Mouse (Mus musculus): ENCODE results near the gene Sept3. TPM values are rescaled to one million over a fixed set of nuclear protein-coding genes. Genes with fewer than 3 reads are reported as not detected.
"Not testable (repeated sequence)": the region's sequence is repeated elsewhere in the genome, so short reads cannot be mapped to it uniquely, and the experiment has no call there.

Gene Sept3
- polyA plus RNA-seq, 1 experiment from 2014 or later: 2.1 TPM

GRCm38 (mm10) chr15:82232651-82233050 lies 42.0 kb upstream of the Sept3 start:
- Histone ChIP-seq H3K4me2 (replicated peaks; ENCODE audit: low read depth) (no peak overlapping the region), H3K9me3 (ENCODE audit: control insufficient read depth, low read length) (no peaks in the 10 kb centered on the region), H3K4me1 (replicated peaks; ENCODE audit: control insufficient read depth, insufficient read depth) (no peaks in the 10 kb centered on the region), H3K27me3 (ENCODE audit: control insufficient read depth, insufficient read depth, low read length) (no peaks in the 10 kb centered on the region), H3K27ac (replicated peaks) (no peak overlapping the region), H3K36me3 (ENCODE audit: control insufficient read depth, insufficient read depth, low read length) (no peaks in the 10 kb centered on the region), H3K4me3 (ENCODE audit: low read depth, low read length) (no peak overlapping the region), H3K9ac (ENCODE audit: low read length) (no peak overlapping the region)
- TF ChIP-seq EP300 (optimal IDR thresholded peaks at IDR 0.05): no peak
- no peak for TF ChIP-seq CTCF (IDR thresholded peaks at IDR 0.05; ENCODE audit: low read depth)
- 78% methylated on average over 4 of the region's 4 CpGs for WGBS
- no peak for DNase-seq (ENCODE audit: low spot score)
- ATAC-seq (ENCODE audit: low FRiP score, low TSS enrichment): no peak

GRCm38 (mm10) chr15:82235661-82236060 lies 39.0 kb upstream of the Sept3 start:
- DNase-seq (ENCODE audit: low spot score) (peak; percentile 46), ATAC-seq (ENCODE audit: low FRiP score, low TSS enrichment) (peak; percentile 34; the same call in 1 of the 2 replicates)
- H3K27me3 ChIP-seq (ENCODE audit: control insufficient read depth, insufficient read depth, low read length): no peaks in the 10 kb centered on the region
- H3K4me2 ChIP-seq (replicated peaks; ENCODE audit: low read depth): no peak overlapping the region
- no peaks in the 10 kb centered on the region for H3K36me3 ChIP-seq (ENCODE audit: control insufficient read depth, insufficient read depth, low read length)
- H3K27ac ChIP-seq (replicated peaks): no peak overlapping the region
- H3K9me3 ChIP-seq (ENCODE audit: control insufficient read depth, low read length): no peaks in the 10 kb centered on the region
- no peak overlapping the region for H3K9ac ChIP-seq (ENCODE audit: low read length)
- TF ChIP-seq EP300 (optimal IDR thresholded peaks at IDR 0.05): no peak
- TF ChIP-seq CTCF (IDR thresholded peaks at IDR 0.05; ENCODE audit: low read depth): no peak
- 60% methylated on average over 10 of the region's 10 CpGs for WGBS
- H3K4me1 ChIP-seq (replicated peaks; ENCODE audit: control insufficient read depth, insufficient read depth): no peaks in the 10 kb centered on the region
- no peak overlapping the region for H3K4me3 ChIP-seq (ENCODE audit: low read depth, low read length)

GRCm38 (mm10) chr15:82236565-82236964 lies 38.1 kb upstream of the Sept3 start:
- 20% methylated on average over 5 of the region's 5 CpGs for WGBS
- ATAC-seq (ENCODE audit: low FRiP score, low TSS enrichment) (peak; percentile 76), DNase-seq (ENCODE audit: low spot score) (peak; percentile 87)
- TF ChIP-seq CTCF (IDR thresholded peaks at IDR 0.05; ENCODE audit: low read depth) (peak; percentile 99), EP300 (optimal IDR thresholded peaks at IDR 0.05) (no peak)
- no peak overlapping the region for H3K4me2 ChIP-seq (replicated peaks; ENCODE audit: low read depth)
- H3K27me3 ChIP-seq (ENCODE audit: control insufficient read depth, insufficient read depth, low read length): no peaks in the 10 kb centered on the region
- no peak overlapping the region for H3K9ac ChIP-seq (ENCODE audit: low read length)
- H3K4me1 ChIP-seq (replicated peaks; ENCODE audit: control insufficient read depth, insufficient read depth): no peaks in the 10 kb centered on the region
- H3K36me3 ChIP-seq (ENCODE audit: control insufficient read depth, insufficient read depth, low read length): no peaks in the 10 kb centered on the region
- H3K4me3 ChIP-seq (ENCODE audit: low read depth, low read length): no peak overlapping the region
- H3K27ac ChIP-seq (replicated peaks): no peak overlapping the region
- H3K9me3 ChIP-seq (ENCODE audit: control insufficient read depth, low read length): no peaks in the 10 kb centered on the region

GRCm38 (mm10) chr15:82243311-82243710 lies 31.4 kb upstream of the Sept3 start:
- Histone ChIP-seq H3K27ac (replicated peaks) (no peak overlapping the region), H3K27me3 (ENCODE audit: control insufficient read depth, insufficient read depth, low read length) (no peaks in the 10 kb centered on the region), H3K9me3 (ENCODE audit: control insufficient read depth, low read length) (no peaks in the 10 kb centered on the region), H3K4me2 (replicated peaks; ENCODE audit: low read depth) (peak overlapping the region; percentile 95), H3K4me1 (replicated peaks; ENCODE audit: control insufficient read depth, insufficient read depth) (no peaks in the 10 kb centered on the region), H3K4me3 (ENCODE audit: low read depth, low read length) (peak overlapping the region; percentile 70), H3K36me3 (ENCODE audit: control insufficient read depth, insufficient read depth, low read length) (no peaks in the 10 kb centered on the region), H3K9ac (ENCODE audit: low read length) (peak overlapping the region; percentile 55; the same call in 1 of the 2 replicates)
- 64% methylated on average over 3 of the region's 3 CpGs for WGBS
- no peak for DNase-seq (ENCODE audit: low spot score)
- TF ChIP-seq CTCF (IDR thresholded peaks at IDR 0.05; ENCODE audit: low read depth): no peak
- TF ChIP-seq EP300 (optimal IDR thresholded peaks at IDR 0.05): no peak
- ATAC-seq (ENCODE audit: low FRiP score, low TSS enrichment): no peak

- TF ChIP-seq CTCF (IDR thresholded peaks at IDR 0.05; ENCODE audit: low read depth): no peak
- no peak for TF ChIP-seq EP300 (optimal IDR thresholded peaks at IDR 0.05)
- WGBS: 3% methylated on average over 12 of the region's 12 CpGs
- no peaks in the 10 kb centered on the region for H3K36me3 ChIP-seq (ENCODE audit: control insufficient read depth, insufficient read depth, low read length)
- H3K4me1 ChIP-seq (replicated peaks; ENCODE audit: control insufficient read depth, insufficient read depth): no peaks in the 10 kb centered on the region
- H3K27ac ChIP-seq (replicated peaks): no peak overlapping the region; the same call in 1 of the 2 replicates
- peak overlapping the region; percentile 95 for H3K4me2 ChIP-seq (replicated peaks; ENCODE audit: low read depth)
- ATAC-seq (ENCODE audit: low FRiP score, low TSS enrichment): no peak; the same call in 1 of the 2 replicates
- H3K9me3 ChIP-seq (ENCODE audit: control insufficient read depth, low read length): no peaks in the 10 kb centered on the region
- H3K9ac ChIP-seq (ENCODE audit: low read length): peak overlapping the region; percentile 55
- H3K27me3 ChIP-seq (ENCODE audit: control insufficient read depth, insufficient read depth, low read length): no peaks in the 10 kb centered on the region
- H3K4me3 ChIP-seq (ENCODE audit: low read depth, low read length): peak overlapping the region; percentile 70
- DNase-seq (ENCODE audit: low spot score): no peak
These were observed 31.0 kb upstream of the Sept3 start for GRCm38 (mm10) chr15:82243742-82244114.

GRCm38 (mm10) chr15:82244115-82244804 lies 30.4 kb upstream of the Sept3 start, which contains the start of gene Cenpm:
Gene Cenpm, minus strand, starts transcription at chr15:82244748.
- no peaks in the 10 kb centered on the region for H3K36me3 ChIP-seq (ENCODE audit: control insufficient read depth, insufficient read depth, low read length)
- H3K4me1 ChIP-seq (replicated peaks; ENCODE audit: control insufficient read depth, insufficient read depth): no peaks in the 10 kb centered on the region
- H3K9ac ChIP-seq (ENCODE audit: low read length): peak within 1 kb of the TSS; percentile 55
- TF ChIP-seq EP300 (optimal IDR thresholded peaks at IDR 0.05) (no peak), CTCF (IDR thresholded peaks at IDR 0.05; ENCODE audit: low read depth) (no peak; the same call in 1 of the 2 replicates)
- peak within 1 kb of the TSS; percentile 70 for H3K4me3 ChIP-seq (ENCODE audit: low read depth, low read length)
- peak within 1 kb of the TSS; percentile 53; the same call in 1 of the 2 replicates for H3K27ac ChIP-seq (replicated peaks)
- no peaks in the 10 kb centered on the region for H3K9me3 ChIP-seq (ENCODE audit: control insufficient read depth, low read length)
- peak within 1 kb of the TSS; percentile 95 for H3K4me2 ChIP-seq (replicated peaks; ENCODE audit: low read depth)
- peak; percentile 92 for DNase-seq (ENCODE audit: low spot score)
- H3K27me3 ChIP-seq (ENCODE audit: control insufficient read depth, insufficient read depth, low read length): no peaks in the 10 kb centered on the region
- ATAC-seq (ENCODE audit: low FRiP score, low TSS enrichment): peak; percentile 96
- WGBS: 0% methylated on average over 65 of the region's 65 CpGs

- Histone ChIP-seq H3K4me3 (ENCODE audit: low read depth, low read length) (peak overlapping the region; percentile 70), H3K9ac (ENCODE audit: low read length) (peak overlapping the region; percentile 41; the same call in 1 of the 2 replicates), H3K4me2 (replicated peaks; ENCODE audit: low read depth) (peak overlapping the region; percentile 95)
- WGBS: 21% methylated on average over 9 of the region's 9 CpGs
- not testable (repeated sequence) for DNase-seq (ENCODE audit: low spot score); H3K9me3 ChIP-seq (ENCODE audit: control insufficient read depth, low read length); H3K36me3 ChIP-seq (ENCODE audit: control insufficient read depth, insufficient read depth, low read length); H3K4me1 ChIP-seq (replicated peaks; ENCODE audit: control insufficient read depth, insufficient read depth); H3K27ac ChIP-seq (replicated peaks); ATAC-seq (ENCODE audit: low FRiP score, low TSS enrichment); H3K27me3 ChIP-seq (ENCODE audit: control insufficient read depth, insufficient read depth, low read length)
These were observed 29.9 kb upstream of the Sept3 start for GRCm38 (mm10) chr15:82244805-82245161.

Data from stomach, postnatal 0 days (tissue).